Mouse (Mus musculus) left cerebral cortex, postnatal 4 days (tissue): ENCODE measurements around the gene Dnah14. TPM values are rescaled to one million over a fixed set of nuclear protein-coding genes. Genes with fewer than 3 reads are reported as not detected.

Source experiments
- DNase-seq: peaks from one replicate; pipeline ENCODE4 v3.0.0-alpha.2; 2022
- intact Hi-C: fragments of 180-260 bp; cut with DNase I; formaldehyde crosslinking; loops from one replicate; pipeline ENCODE4 v1.15.1; 2025
- total RNA-seq, 2 experiments: library from RNA; stranded (reverse); gene quantifications; 2 replicates each; pipeline ENCODE4 v1.2.3; 2021

Gene Dnah14
- total RNA-seq, 2 experiments from 2014 or later = 1.6 to 2.2 TPM

GRCm38 (mm10) chr1:181850441-181850840 lies 274.1 kb downstream of the Dnah14 start:
- intact Hi-C loops = no loop called here
- DNase-seq = peak; percentile 34

GRCm38 (mm10) chr1:181851521-181852310 lies 275.4 kb downstream of the Dnah14 start:
- intact Hi-C loops = no loop called here
- DNase-seq = peak; percentile 79

DNA sequence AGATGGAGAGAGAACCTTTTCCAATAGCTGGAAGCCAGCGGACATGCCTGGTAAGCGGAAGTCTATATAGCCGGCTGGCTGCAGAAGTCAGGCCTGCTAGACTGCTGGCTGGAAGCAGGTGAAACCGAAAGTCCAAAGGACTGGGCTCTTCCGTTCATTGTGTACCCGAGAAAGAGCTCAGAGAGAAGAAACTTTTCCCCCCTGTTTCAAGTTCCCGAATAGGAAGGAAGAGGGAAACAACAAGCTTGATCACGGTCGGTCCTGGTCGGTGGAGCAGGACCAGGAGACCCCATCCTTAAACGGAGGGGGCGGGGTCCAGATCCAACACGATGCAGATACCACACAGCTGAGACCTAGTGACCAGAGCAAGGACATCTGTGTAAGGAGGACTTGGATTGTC lies 276.1 kb downstream of the Dnah14 start:
- no peak for DNase-seq
- intact Hi-C loops = no loop called here

- DNase-seq = no peak
Measured at GRCm38 (mm10) chr1:181853081-181853736, 276.9 kb downstream of the Dnah14 start.

DNA sequence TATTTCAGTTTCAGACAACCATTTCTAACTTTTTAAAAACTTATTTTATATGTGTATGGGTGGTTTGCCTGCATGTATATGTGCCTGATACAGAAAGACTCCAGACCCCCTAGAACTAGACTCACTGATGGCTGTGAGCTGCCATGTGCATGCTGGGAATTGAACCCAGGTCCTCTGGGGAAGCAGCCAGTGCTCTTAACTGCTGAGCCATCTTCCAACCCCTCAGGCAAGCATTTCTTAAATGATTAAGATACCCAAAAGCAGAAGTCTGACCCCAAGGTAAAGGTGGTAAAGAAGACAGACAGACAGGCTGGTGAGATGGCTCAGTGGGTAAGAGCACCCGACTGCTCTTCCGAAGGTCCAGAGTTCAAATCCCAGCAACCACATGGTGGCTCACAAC lies 278.5 kb downstream of the Dnah14 start:
- no peak for DNase-seq
- intact Hi-C loops = no loop called here

More at GRCm38 (mm10) chr1:181853081-181853736, 276.9 kb downstream of the Dnah14 start:
- intact Hi-C loops = no loop called here

- intact Hi-C loops = no loop called here
- no peak for DNase-seq
Measured at GRCm38 (mm10) chr1:181856329-181856728, 280.0 kb downstream of the Dnah14 start.

GRCm38 (mm10) chr1:181860659-181861058 lies 284.3 kb downstream of the Dnah14 start:
- peak; percentile 28 for DNase-seq
- intact Hi-C loops = no loop called here

DNA sequence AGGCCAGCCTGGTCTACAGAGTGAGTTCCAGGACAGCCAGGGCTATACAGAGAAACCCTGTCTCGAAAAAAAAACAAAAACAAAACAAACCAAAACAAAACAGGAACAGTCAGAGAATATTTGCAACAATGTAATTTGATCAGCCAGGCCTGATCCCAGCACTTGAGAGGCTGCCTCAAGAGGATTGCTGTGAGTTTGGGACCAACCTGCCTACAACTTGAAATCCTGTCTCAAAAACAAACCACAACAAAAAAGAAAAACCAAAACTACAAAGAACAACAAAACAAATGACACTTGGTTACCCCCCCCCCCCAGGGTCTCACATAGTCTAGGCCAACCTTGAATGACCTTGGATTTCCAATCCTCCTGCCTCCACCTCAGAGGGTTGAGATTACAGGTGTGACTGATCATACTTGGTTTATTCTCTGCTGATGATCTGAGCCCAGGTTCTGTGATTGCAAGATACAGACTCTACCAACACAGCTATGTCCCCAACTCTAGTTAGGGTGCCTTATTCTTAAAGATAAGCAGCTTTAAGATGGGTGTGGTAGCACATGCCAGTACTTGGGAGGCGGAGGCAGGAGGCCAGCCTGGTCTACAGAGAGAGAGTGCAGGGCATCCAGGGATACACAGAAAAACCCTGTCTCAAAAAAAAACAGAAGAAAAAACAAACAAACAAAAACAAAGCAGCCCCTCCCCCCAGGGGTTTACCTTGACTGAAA lies 285.0 kb downstream of the Dnah14 start:
- intact Hi-C loops = no loop called here
- DNase-seq = no peak

- DNase-seq = no peak
- intact Hi-C loops = no loop called here
Measured at GRCm38 (mm10) chr1:181862676-181863374, 286.5 kb downstream of the Dnah14 start.

GRCm38 (mm10) chr1:181863431-181863830 lies 287.1 kb downstream of the Dnah14 start:
- no peak for DNase-seq
- intact Hi-C loops = no loop called here

Other genes with a start within 250 kb of the Dnah14 start
- gene Cnih3, start 223.9 kb upstream of the Dnah14 start, total RNA-seq = 10 to 100 TPM; 51.7 to 55.9 TPM
- under 1 TPM in 1 of 2 experiments, not detected in 1; 0.44 TPM for gene Ccdc121, start 65.1 kb upstream of the Dnah14 start, total RNA-seq